Mouse (Mus musculus): ENCODE measurements at regions not wholly inside any gene's neighbourhood (a gene's known extent, or its start where the extent isn't known, plus 50 kb on each side); places are given as distances from the start of the nearest gene placed in this dataset.

GRCm38 (mm10) chr8:92515385-92515784, 158.0 kb downstream of the Irx5 start:
- no peak for ATAC-seq (replicated peaks; ENCODE audit: low read depth, poor library complexity, severe bottlenecking)

GRCm38 (mm10) chr8:92518031-92518430, 156.1 kb upstream of the Irx6 start:
- no peak for ATAC-seq (replicated peaks; ENCODE audit: low read depth, poor library complexity, severe bottlenecking)

GRCm38 (mm10) chr8:92518486-92518885, 155.6 kb upstream of the Irx6 start:
- ATAC-seq (replicated peaks; ENCODE audit: low read depth, poor library complexity, severe bottlenecking), result no peak

- ATAC-seq (replicated peaks; ENCODE audit: low read depth, poor library complexity, severe bottlenecking), result no peak
These were observed 151.6 kb upstream of the Irx6 start for GRCm38 (mm10) chr8:92522519-92522918.

- ATAC-seq (replicated peaks; ENCODE audit: low read depth, poor library complexity, severe bottlenecking), result no peak
These were observed 144.3 kb upstream of the Irx6 start for GRCm38 (mm10) chr8:92529756-92530155.

GRCm38 (mm10) chr8:92540636-92541035, 133.5 kb upstream of the Irx6 start:
- no peak for ATAC-seq (replicated peaks; ENCODE audit: low read depth, poor library complexity, severe bottlenecking)

- ATAC-seq (replicated peaks; ENCODE audit: low read depth, poor library complexity, severe bottlenecking), result no peak
These were observed 128.6 kb upstream of the Irx6 start for GRCm38 (mm10) chr8:92545347-92546059.

GRCm38 (mm10) chr8:92555140-92555539, 118.9 kb upstream of the Irx6 start:
- no peak for ATAC-seq (replicated peaks; ENCODE audit: low read depth, poor library complexity, severe bottlenecking)

GRCm38 (mm10) chr8:92555631-92556030, 118.5 kb upstream of the Irx6 start:
- ATAC-seq (replicated peaks; ENCODE audit: low read depth, poor library complexity, severe bottlenecking), result no peak

- no peak for ATAC-seq (replicated peaks; ENCODE audit: low read depth, poor library complexity, severe bottlenecking)
These were observed 111.6 kb upstream of the Irx6 start for GRCm38 (mm10) chr8:92562471-92562870.

GRCm38 (mm10) chr8:92562962-92563361, 111.1 kb upstream of the Irx6 start:
- ATAC-seq (replicated peaks; ENCODE audit: low read depth, poor library complexity, severe bottlenecking), result no peak

GRCm38 (mm10) chr8:92569650-92570049, 104.4 kb upstream of the Irx6 start:
- no peak for ATAC-seq (replicated peaks; ENCODE audit: low read depth, poor library complexity, severe bottlenecking)

GRCm38 (mm10) chr8:92579446-92579845, 94.6 kb upstream of the Irx6 start:
- ATAC-seq (replicated peaks; ENCODE audit: low read depth, poor library complexity, severe bottlenecking), result no peak

GRCm38 (mm10) chr8:92581051-92581450, 93.0 kb upstream of the Irx6 start:
- no peak for ATAC-seq (replicated peaks; ENCODE audit: low read depth, poor library complexity, severe bottlenecking)

- ATAC-seq (replicated peaks; ENCODE audit: low read depth, poor library complexity, severe bottlenecking), result no peak
These were observed 73.3 kb upstream of the Irx6 start for GRCm38 (mm10) chr8:92600766-92601165.

- no peak for ATAC-seq (replicated peaks; ENCODE audit: low read depth, poor library complexity, severe bottlenecking)
These were observed 71.1 kb upstream of the Irx6 start for GRCm38 (mm10) chr8:92602973-92603372.

GRCm38 (mm10) chr8:92605631-92606030, 68.5 kb upstream of the Irx6 start:
- ATAC-seq (replicated peaks; ENCODE audit: low read depth, poor library complexity, severe bottlenecking), result no peak

- no peak for ATAC-seq (replicated peaks; ENCODE audit: low read depth, poor library complexity, severe bottlenecking)
These were observed 66.5 kb upstream of the Irx6 start for GRCm38 (mm10) chr8:92607604-92608003.

- no peak for ATAC-seq (replicated peaks; ENCODE audit: low read depth, poor library complexity, severe bottlenecking)
These were observed 64.2 kb upstream of the Irx6 start for GRCm38 (mm10) chr8:92609908-92610307.

GRCm38 (mm10) chr8:92610487-92611059, 63.5 kb upstream of the Irx6 start:
- ATAC-seq (replicated peaks; ENCODE audit: low read depth, poor library complexity, severe bottlenecking), result no peak

- ATAC-seq (replicated peaks; ENCODE audit: low read depth, poor library complexity, severe bottlenecking), result no peak
These were observed 60.6 kb upstream of the Irx6 start for GRCm38 (mm10) chr8:92613486-92613885.
